Mouse (Mus musculus) brain, adult 10 weeks (tissue): ENCODE data around the gene Pdzrn4. TPM values are rescaled to one million over a fixed set of nuclear protein-coding genes. Genes with fewer than 3 reads are reported as not detected.

ENCODE experiments used
- polyA plus RNA-seq: library from polyadenylated mRNA; stranded (reverse); fragments of 350-450 nt; fragmentation: Illumina TruSeq; extraction: RNeasy Lipid Tissue Mini Kit (QIAGEN cat#74804); gene quantifications from one replicate; pipeline ENCODE4 v1.2.3, GENCODE M21; 2015; ENCODE audit warnings: low read depth, low replicate concordance

The Pdzrn4 gene
- 4.0 TPM for polyA plus RNA-seq

DNA sequence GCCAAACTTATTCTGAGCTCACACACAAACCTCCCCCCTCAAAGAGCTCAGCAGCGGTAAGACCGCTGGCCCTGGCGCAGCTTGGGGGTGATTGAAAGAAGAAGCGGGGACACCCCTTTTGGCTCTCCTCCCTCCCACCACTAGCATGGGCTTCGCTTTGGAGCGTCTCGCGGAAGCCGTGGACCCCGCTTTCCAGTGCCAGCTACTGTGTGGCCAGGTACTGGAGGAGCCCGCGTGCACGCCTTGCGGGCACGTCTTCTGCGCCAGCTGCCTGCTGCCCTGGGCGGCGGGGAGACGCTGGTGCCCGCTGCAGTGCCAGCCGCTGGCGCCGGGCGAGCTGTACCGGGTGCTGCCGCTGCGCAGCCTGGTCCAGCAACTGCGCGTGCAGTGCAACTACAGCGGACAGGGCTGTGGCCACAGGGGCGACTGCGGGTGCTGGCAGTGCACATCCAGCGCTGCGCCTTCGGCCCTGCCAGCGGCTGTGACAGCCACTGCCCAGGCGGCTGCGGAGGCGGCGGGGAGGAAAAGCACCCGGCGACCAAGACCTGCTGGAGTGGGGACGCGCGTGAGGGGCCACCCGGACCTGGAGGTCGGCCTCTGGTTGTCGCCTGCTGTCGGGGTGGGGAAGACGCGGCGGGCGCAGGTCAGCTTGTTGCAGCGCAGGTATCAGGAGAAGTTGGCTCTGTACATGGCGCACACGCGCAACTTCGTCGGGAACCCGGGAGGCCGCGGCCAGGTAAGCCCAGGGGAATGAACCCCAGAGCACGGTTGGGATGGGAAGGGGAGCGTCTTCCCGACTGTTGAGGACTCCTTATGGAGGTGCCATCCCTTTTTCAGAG lies at the start of gene Pdzrn4:
TSS of gene Pdzrn4 (plus strand) at position 112 of the 839 bp plus-strand sequence.

